Comparison of ENCODE assay signal across 9 mouse cellular contexts in the genomic region with DNA sequence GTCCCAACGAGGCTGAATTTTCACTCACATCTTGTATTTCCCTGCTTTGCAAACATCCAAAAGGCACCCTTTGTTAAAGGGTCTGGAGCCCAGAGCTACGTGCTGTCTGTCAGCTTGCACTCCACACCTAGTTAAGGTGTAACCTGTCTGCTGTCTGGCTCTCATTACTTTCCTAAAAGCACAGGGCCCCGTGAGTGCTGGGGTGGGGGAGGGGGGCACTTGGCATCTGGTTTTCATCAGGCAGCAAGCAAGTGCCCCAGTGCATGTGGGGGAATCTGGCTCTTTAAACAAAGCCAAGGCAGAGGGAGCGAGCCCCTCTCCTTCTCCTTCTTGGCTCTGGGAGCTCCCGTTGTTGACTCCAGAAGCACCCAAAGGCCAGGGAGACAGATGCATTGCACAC. TPM values are rescaled to one million over a fixed set of nuclear protein-coding genes. Genes with fewer than 3 reads are reported as not detected.
A peak's percentile ranks its signal among the peaks of the same experiment; 100 is the strongest.
DNase-seq lines count a peak whose midpoint lies in the region; ATAC-seq lines count a peak whose summit lies in the region.
"Had no signal": no experiment of that assay in that cellular context is flagged by ENCODE, and none has a peak within 500 bp of the region (broad histone marks: within the 10 kb centered on the region; RNA-seq: fewer than 3 reads in every experiment).

No protein-coding gene starts in this region.

- no peak overlapping the region for H3K4me3 ChIP-seq in heart, embryonic 16.5 days (ENCODE audit: low read length)
- no peak overlapping the region for H3K4me3 ChIP-seq in embryonic facial prominence, embryonic 11.5 days (ENCODE audit: low read depth, low read length)
- no peak overlapping the region for H3K4me3 ChIP-seq in limb, embryonic 13.5 days
- H3K4me3 ChIP-seq in forebrain, embryonic 16.5 days (replicated peaks; ENCODE audit: low read length) = no peak overlapping the region

- no peak; the same call in 1 of the 2 replicates for ATAC-seq in heart, embryonic 16.5 days (replicated peaks; ENCODE audit: extremely low read depth, insufficient read depth, low FRiP score)
- ATAC-seq in embryonic facial prominence, embryonic 11.5 days (replicated peaks; ENCODE audit: insufficient number of reproducible peaks, low FRiP score, low TSS enrichment, low read depth) = peak; percentile 39; the same call in 1 of the 2 replicates
- ATAC-seq in limb, embryonic 13.5 days (ENCODE audit: low FRiP score, low read depth) = peak; percentile 66
- no peak for ATAC-seq in megakaryocyte-erythroid progenitor cell, adult 5-6 weeks (replicated peaks; ENCODE audit: low FRiP score, low TSS enrichment, poor library complexity, severe bottlenecking)
- ATAC-seq in forebrain, embryonic 16.5 days = no peak

- 19% methylated on average over 5 of the region's 5 CpGs for WGBS in heart, embryonic 16.5 days
- 12% methylated on average over 5 of the region's 5 CpGs for WGBS in embryonic facial prominence, embryonic 11.5 days
- WGBS in limb, embryonic 13.5 days = 10% methylated on average over 5 of the region's 5 CpGs
- 52% methylated on average over 5 of the region's 5 CpGs for WGBS in forebrain, embryonic 16.5 days

- peaks cover 71% of the 10 kb centered on the region for H3K4me1 ChIP-seq in heart, embryonic 16.5 days (ENCODE audit: control insufficient read depth, insufficient read depth, low read length)
- peaks cover 55% of the 10 kb centered on the region for H3K4me1 ChIP-seq in embryonic facial prominence, embryonic 11.5 days (ENCODE audit: control insufficient read depth, insufficient read depth, low read length)
- H3K4me1 ChIP-seq in limb, embryonic 13.5 days = peaks cover 100% of the 10 kb centered on the region
- peaks cover 71% of the 10 kb centered on the region for H3K4me1 ChIP-seq in forebrain, embryonic 16.5 days (replicated peaks; ENCODE audit: control insufficient read depth, insufficient read depth, low read length)

- no peaks in the 10 kb centered on the region for H3K36me3 ChIP-seq in heart, embryonic 16.5 days (ENCODE audit: control insufficient read depth, insufficient read depth)
- no peaks in the 10 kb centered on the region for H3K36me3 ChIP-seq in embryonic facial prominence, embryonic 11.5 days (replicated peaks; ENCODE audit: control insufficient read depth, insufficient read depth, low read depth, low read length)
- no peaks in the 10 kb centered on the region for H3K36me3 ChIP-seq in limb, embryonic 13.5 days
- no peaks in the 10 kb centered on the region for H3K36me3 ChIP-seq in forebrain, embryonic 16.5 days (ENCODE audit: control insufficient read depth, insufficient read depth)

- H3K9me3 ChIP-seq in heart, embryonic 16.5 days (replicated peaks; ENCODE audit: control insufficient read depth, low read length) = no peaks in the 10 kb centered on the region
- H3K9me3 ChIP-seq in embryonic facial prominence, embryonic 11.5 days (replicated peaks; ENCODE audit: control insufficient read depth, low read length) = no peaks in the 10 kb centered on the region
- H3K9me3 ChIP-seq in limb, embryonic 13.5 days = no peaks in the 10 kb centered on the region
- H3K9me3 ChIP-seq in forebrain, embryonic 16.5 days (ENCODE audit: control insufficient read depth, low read length) = no peaks in the 10 kb centered on the region

- 0 out of 2 replicates have a peak overlapping the region, but pooled peaks have one; percentile 4 for H3K9ac ChIP-seq in heart, embryonic 16.5 days (ENCODE audit: low read length)
- peak overlapping the region; percentile 43 for H3K9ac ChIP-seq in embryonic facial prominence, embryonic 11.5 days (replicated peaks; ENCODE audit: low read length)
- H3K9ac ChIP-seq in limb, embryonic 13.5 days = peak overlapping the region; percentile 43; the same call in 1 of the 2 replicates
- no peak overlapping the region; the same call in 1 of the 2 replicates for H3K9ac ChIP-seq in forebrain, embryonic 16.5 days (replicated peaks; ENCODE audit: low read depth, low read length)

- H3K27me3 ChIP-seq in heart, embryonic 16.5 days (ENCODE audit: control insufficient read depth, insufficient read depth, low read length) = no peaks in the 10 kb centered on the region
- H3K27me3 ChIP-seq in embryonic facial prominence, embryonic 11.5 days (ENCODE audit: control insufficient read depth, insufficient read depth, low read length) = no peaks in the 10 kb centered on the region
- no peaks in the 10 kb centered on the region for H3K27me3 ChIP-seq in limb, embryonic 13.5 days
- no peaks in the 10 kb centered on the region for H3K27me3 ChIP-seq in forebrain, embryonic 16.5 days (replicated peaks; ENCODE audit: control insufficient read depth, insufficient read depth, low read length)

- peak overlapping the region; percentile 44 for H3K4me2 ChIP-seq in heart, embryonic 16.5 days (ENCODE audit: low read depth, low read length)
- H3K4me2 ChIP-seq in embryonic facial prominence, embryonic 11.5 days (ENCODE audit: low read depth, low read length) = peak overlapping the region; percentile 11; the same call in 1 of the 2 replicates
- H3K4me2 ChIP-seq in limb, embryonic 13.5 days (replicated peaks) = peak overlapping the region; percentile 50
- no peak overlapping the region for H3K4me2 ChIP-seq in forebrain, embryonic 16.5 days (ENCODE audit: low read length)

- no peak for DNase-seq in heart, adult 18-20 months
- DNase-seq in MN1 (ENCODE audit: low spot score) = peak; percentile 14
- DNase-seq in embryonic facial prominence, embryonic 11.5 days (ENCODE audit: low spot score) = peak; percentile 93
- no peak for DNase-seq in frontal cortex, postnatal 36 days (ENCODE audit: low spot score in 2 of 2)
- DNase-seq: kidney, adult 11 months had no signal

- peak overlapping the region; percentile 71 for H3K27ac ChIP-seq in heart, embryonic 16.5 days (ENCODE audit: low read length)
- H3K27ac ChIP-seq in embryonic facial prominence, embryonic 11.5 days (replicated peaks; ENCODE audit: low read depth, low read length) = peak overlapping the region; percentile 97
- H3K27ac ChIP-seq in limb, embryonic 13.5 days = peak overlapping the region; percentile 99
- no peak overlapping the region for H3K27ac ChIP-seq in forebrain, embryonic 16.5 days (ENCODE audit: low read length)

RNA-seq across cellular contexts. Expression of a gene that starts 18.5 kb away (rescaled TPM):
- polyA plus RNA-seq in heart, embryonic 16.5 days (2015; fragmentation: Nextera tagmentation; extraction: Ambion mirVana) = 36.2 and 38.1 TPM in 2 replicates
- total RNA-seq in heart, adult 18-20 months (2021) = 10 to 100 TPM; 10.5 to 10.6 TPM
- polyA plus RNA-seq in embryonic facial prominence, embryonic 11.5 days (2014; fragmentation: Nextera tagmentation; extraction: Ambion mirVana) = 40.6 and 42.3 TPM in 2 replicates
- 93.6 and 96.5 TPM in 2 replicates for polyA plus RNA-seq in limb, embryonic 13.5 days (2015; fragmentation: Nextera tagmentation; extraction: Ambion mirVana)
- total RNA-seq in megakaryocyte-erythroid progenitor cell, adult 5-6 weeks (2014; fragmentation: Nextera tagmentation) = 14.2 and 22.4 TPM in 2 replicates
- 8.4 and 12.3 TPM in 2 replicates for total RNA-seq in megakaryocyte-erythroid progenitor cell, adult 5-6 weeks (2017)
- polyA plus RNA-seq in forebrain, embryonic 16.5 days (2015; fragmentation: Nextera tagmentation; extraction: Ambion mirVana) = 98.6 and 100 TPM in 2 replicates

Comparison
In these comparisons a context has a peak if more than half of its experiments do, and no peak if none do; other contexts are left out.
1. ATAC-seq: peak in embryonic facial prominence, embryonic 11.5 days (single experiment) and limb, embryonic 13.5 days (single experiment); none in heart, embryonic 16.5 days (single experiment), megakaryocyte-erythroid progenitor cell, adult 5-6 weeks (single experiment) and forebrain, embryonic 16.5 days (single experiment).
2. DNase-seq: peak in MN1 (single experiment) and embryonic facial prominence, embryonic 11.5 days (single experiment); none in heart, adult 18-20 months (0 of 2) and frontal cortex, postnatal 36 days (0 of 2).